Mouse (Mus musculus) liver, embryonic 16.5 days (tissue): ENCODE results near the gene Frmd4b. TPM values are rescaled to one million over a fixed set of nuclear protein-coding genes. Genes with fewer than 3 reads are reported as not detected.
A peak's percentile ranks its signal among the peaks of the same experiment; 100 is the strongest.

Experiments
- ATAC-seq: fragments of 200-750 bp; cut with Nextera tagmentation; 2 replicates; pipeline ENCODE4 v1.8.0; 2017; ENCODE audit warnings: low read depth, mild to moderate bottlenecking, moderate number of reproducible peaks, moderate library complexity
- H3K27ac ChIP-seq: fragments of 300-500 bp; sonication (generic); 2 replicates; pipeline ENCODE4 v1.5.1; 2014; ENCODE audit warnings: mild to moderate bottlenecking, low read length
- H3K27me3 ChIP-seq: fragments of 300-500 bp; sonication (generic); 2 replicates; pipeline ENCODE4 v1.6.1; 2014; ENCODE audit warnings: low read depth, low read length, mixed read lengths; ENCODE audit not compliant: control insufficient read depth, insufficient read depth
- H3K36me3 ChIP-seq: fragments of 300-500 bp; sonication (generic); 2 replicates; pipeline ENCODE4 v1.6.1; 2014; ENCODE audit warnings: mild to moderate bottlenecking; ENCODE audit not compliant: control insufficient read depth, insufficient read depth
- H3K4me1 ChIP-seq: fragments of 300-500 bp; sonication (generic); 2 replicates; pipeline ENCODE4 v1.6.1; 2014; ENCODE audit warnings: low read depth, low read length, mixed read lengths; ENCODE audit not compliant: control insufficient read depth
- H3K4me2 ChIP-seq: fragments of 300-500 bp; sonication (generic); 2 replicates; pipeline ENCODE4 v1.6.1; 2014; ENCODE audit warnings: low read depth, low read length, mixed read lengths
- H3K4me3 ChIP-seq: fragments of 300-500 bp; sonication (generic); 2 replicates; pipeline ENCODE4 v1.5.1; 2014; ENCODE audit warnings: low read depth, mild to moderate bottlenecking, low read length
- H3K9ac ChIP-seq: fragments of 300-500 bp; sonication (generic); 2 replicates; pipeline ENCODE4 v1.6.1; 2014; ENCODE audit warnings: low read depth, low read length
- H3K9me3 ChIP-seq: fragments of 300-500 bp; sonication (generic); replicated peaks from 2 replicates; pipeline ENCODE4 v1.6.1; 2016; ENCODE audit warnings: low read length; ENCODE audit not compliant: control insufficient read depth
- WGBS: fragments of 180-500 bp; shearing (Covaris S2); extraction: QIAGEN DNeasy Blood & Tissue Kit; methylation state at CpG from one replicate; pipeline ENCODE4 v1.1.7; 2014; ENCODE audit not compliant: insufficient replicate concordance; 5-methylcytosine and 5-hydroxymethylcytosine counted together
- polyA plus RNA-seq: library from polyadenylated mRNA; unstranded; fragments of >200 nt; fragmentation: Nextera tagmentation; extraction: Ambion mirVana; gene quantifications from 2 replicates; pipeline ENCODE4 v1.2.1, GENCODE M21; 2015

The Frmd4b gene
- polyA plus RNA-seq, 1 experiment from 2014 or later, result 8.9 TPM

GRCm38 (mm10) chr6:97589031-97589430 is 28.3 kb downstream of the Frmd4b start:
- Histone ChIP-seq H3K9me3 (no peaks in the 10 kb centered on the region), H3K4me2 (no peak overlapping the region), H3K27me3 (no peaks in the 10 kb centered on the region), H3K4me3 (no peak overlapping the region), H3K9ac (no peak overlapping the region), H3K4me1 (no peaks in the 10 kb centered on the region), H3K36me3 (no peaks in the 10 kb centered on the region), H3K27ac (no peak overlapping the region)
- ATAC-seq, result no peak
- WGBS, result 70% methylated on average over 7 of the region's 7 CpGs

- Histone ChIP-seq H3K4me2 (no peak overlapping the region), H3K4me3 (no peak overlapping the region), H3K9me3 (no peaks in the 10 kb centered on the region), H3K27me3 (no peaks in the 10 kb centered on the region), H3K36me3 (no peaks in the 10 kb centered on the region), H3K9ac (no peak overlapping the region), H3K4me1 (no peaks in the 10 kb centered on the region), H3K27ac (no peak overlapping the region)
- ATAC-seq, result no peak
Observed at GRCm38 (mm10) chr6:97586606-97587005, 30.7 kb downstream of the Frmd4b start.

GRCm38 (mm10) chr6:97586024-97586423 is 31.3 kb downstream of the Frmd4b start:
- Histone ChIP-seq H3K4me3 (no peak overlapping the region), H3K36me3 (no peaks in the 10 kb centered on the region), H3K27me3 (no peaks in the 10 kb centered on the region), H3K4me1 (no peaks in the 10 kb centered on the region), H3K4me2 (no peak overlapping the region), H3K27ac (no peak overlapping the region), H3K9me3 (no peaks in the 10 kb centered on the region), H3K9ac (no peak overlapping the region)
- no peak for ATAC-seq
- 51% methylated on average over 8 of the region's 8 CpGs for WGBS

- ATAC-seq, result no peak
- no peak overlapping the region for H3K4me3 ChIP-seq
- WGBS, result 42% methylated on average over 8 of the region's 8 CpGs
Observed at GRCm38 (mm10) chr6:97582748-97583147, 34.6 kb downstream of the Frmd4b start.

GRCm38 (mm10) chr6:97581941-97582340 is 35.4 kb downstream of the Frmd4b start:
- Histone ChIP-seq H3K27ac (no peak overlapping the region), H3K4me2 (no peak overlapping the region), H3K27me3 (no peaks in the 10 kb centered on the region), H3K4me3 (no peak overlapping the region), H3K9me3 (no peaks in the 10 kb centered on the region), H3K36me3 (no peaks in the 10 kb centered on the region), H3K4me1 (no peaks in the 10 kb centered on the region), H3K9ac (no peak overlapping the region)
- 74% methylated on average over 7 of the region's 7 CpGs for WGBS
- ATAC-seq, result no peak

More at GRCm38 (mm10) chr6:97582748-97583147, 34.6 kb downstream of the Frmd4b start:
- H3K27ac ChIP-seq, result no peak overlapping the region
- no peak overlapping the region for H3K4me2 ChIP-seq
- H3K27me3 ChIP-seq, result no peaks in the 10 kb centered on the region
- no peak overlapping the region for H3K9ac ChIP-seq
- no peaks in the 10 kb centered on the region for H3K4me1 ChIP-seq
- H3K36me3 ChIP-seq, result no peaks in the 10 kb centered on the region
- no peaks in the 10 kb centered on the region for H3K9me3 ChIP-seq

GRCm38 (mm10) chr6:97580479-97581030 is 36.8 kb downstream of the Frmd4b start:
- no peak for ATAC-seq
- no peak overlapping the region for H3K4me2 ChIP-seq
- H3K27me3 ChIP-seq, result no peaks in the 10 kb centered on the region
- H3K36me3 ChIP-seq, result no peaks in the 10 kb centered on the region
- H3K4me1 ChIP-seq, result no peaks in the 10 kb centered on the region
- WGBS, result 60% methylated on average over 2 of the region's 2 CpGs
- H3K9me3 ChIP-seq, result no peaks in the 10 kb centered on the region
- H3K27ac ChIP-seq, result no peak overlapping the region
- no peak overlapping the region for H3K4me3 ChIP-seq
- no peak overlapping the region for H3K9ac ChIP-seq

- H3K4me2 ChIP-seq, result no peak overlapping the region
- no peaks in the 10 kb centered on the region for H3K4me1 ChIP-seq
- no peaks in the 10 kb centered on the region for H3K9me3 ChIP-seq
- 57% methylated on average over 4 of the region's 4 CpGs for WGBS
- no peak overlapping the region for H3K4me3 ChIP-seq
- H3K36me3 ChIP-seq, result no peaks in the 10 kb centered on the region
- no peaks in the 10 kb centered on the region for H3K27me3 ChIP-seq
- no peak overlapping the region for H3K27ac ChIP-seq
- no peak overlapping the region for H3K9ac ChIP-seq
- ATAC-seq, result peak; percentile 65
Observed at GRCm38 (mm10) chr6:97579704-97580103, 37.6 kb downstream of the Frmd4b start.

- no peak for ATAC-seq
- no peak overlapping the region for H3K27ac ChIP-seq
Observed at GRCm38 (mm10) chr6:97578210-97578609, 39.1 kb downstream of the Frmd4b start.

GRCm38 (mm10) chr6:97577349-97577748 is 40.0 kb downstream of the Frmd4b start:
- Histone ChIP-seq H3K4me1 (no peaks in the 10 kb centered on the region), H3K4me2 (no peak overlapping the region), H3K4me3 (no peak overlapping the region), H3K27ac (no peak overlapping the region), H3K27me3 (no peaks in the 10 kb centered on the region), H3K9me3 (no peaks in the 10 kb centered on the region), H3K36me3 (no peaks in the 10 kb centered on the region), H3K9ac (no peak overlapping the region)
- WGBS, result 60% methylated on average over 4 of the region's 4 CpGs
- ATAC-seq, result no peak

More at GRCm38 (mm10) chr6:97578210-97578609, 39.1 kb downstream of the Frmd4b start:
- no peaks in the 10 kb centered on the region for H3K36me3 ChIP-seq
- no peaks in the 10 kb centered on the region for H3K9me3 ChIP-seq
- no peaks in the 10 kb centered on the region for H3K4me1 ChIP-seq
- 62% methylated on average over 7 of the region's 7 CpGs for WGBS
- H3K9ac ChIP-seq, result no peak overlapping the region
- H3K27me3 ChIP-seq, result no peaks in the 10 kb centered on the region
- no peak overlapping the region for H3K4me3 ChIP-seq
- H3K4me2 ChIP-seq, result no peak overlapping the region
